8 mouse cellular contexts compared by ENCODE assay signal in the genomic region with DNA sequence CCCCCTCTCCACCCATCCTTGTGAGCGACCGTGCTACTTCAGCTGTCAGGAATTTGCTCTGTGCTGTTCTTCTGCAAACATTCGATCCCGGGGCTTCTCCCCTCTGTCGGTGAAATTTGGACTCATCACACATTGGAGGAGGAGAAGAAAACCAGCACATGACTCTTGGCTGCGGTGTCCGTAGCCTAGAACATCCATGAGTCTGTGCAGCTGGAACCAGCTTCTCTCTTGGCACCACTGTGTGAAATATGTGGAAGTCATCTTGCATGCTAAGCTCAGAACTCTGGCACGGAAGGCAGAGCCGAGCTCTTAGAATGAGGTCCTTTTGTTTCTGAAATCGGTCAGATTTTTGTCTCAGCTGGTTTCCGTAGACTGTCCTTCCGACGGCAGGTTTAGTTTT.
DNase-seq lines count a peak whose midpoint lies in the region; ATAC-seq lines count a peak whose summit lies in the region.

No protein-coding gene starts in this region.

- ATAC-seq in CD4-positive, CD25-positive, alpha-beta regulatory T cell, adult 4 months, result no peak

- DNase-seq in layer of hippocampus, postnatal 10 days (ENCODE audit: low spot score in 2 of 2), result peak; percentile 44 to 45
- no peak for DNase-seq in layer of hippocampus, postnatal 25 days (ENCODE audit: extremely low spot score in 1 of 2, low spot score in 1 of 2)
- peak; percentile 53 for DNase-seq in fibroblast of lung, adult 2 months (ENCODE audit: low read depth)
- peak; percentile 43 for DNase-seq in heart, postnatal 25 days (ENCODE audit: low spot score)
- peak; percentile 57 for DNase-seq in lung, postnatal 14 days
- DNase-seq in frontal cortex, postnatal 14 days (ENCODE audit: low spot score in 2 of 2), result no peak
- no peak for DNase-seq in testis, postnatal 10 days (ENCODE audit: low spot score)

- intact Hi-C loops in heart, postnatal 25 days (cut with DNase I), result no loop called here

Comparison
In these comparisons a context has a peak if more than half of its experiments do, and no peak if none do; other contexts are left out.
1. DNase-seq: peak in layer of hippocampus, postnatal 10 days (2 of 2), fibroblast of lung, adult 2 months (single experiment), heart, postnatal 25 days (single experiment) and lung, postnatal 14 days (single experiment); none in layer of hippocampus, postnatal 25 days (0 of 2), frontal cortex, postnatal 14 days (0 of 2) and testis, postnatal 10 days (single experiment).